Mouse (Mus musculus) left cerebral cortex, adult 11 months (tissue): Measurements from ENCODE around the gene Fam110c.
"Not testable (repeated sequence)": the region's sequence is repeated elsewhere in the genome, so short reads cannot be mapped to it uniquely, and the experiment has no call there.

Source experiments
- DNase-seq: peaks from one replicate; pipeline ENCODE4 v3.0.0; 2022; ENCODE audit warnings: low spot score

Gene Fam110c

GRCm38 (mm10) chr12:31073412-31074354 is at the start of gene Fam110c:
Gene Fam110c, plus strand, starts transcription at chr12:31073861.
- DNase-seq: no peak

- DNase-seq: no peak
These were observed 47.2 kb upstream of the Fam110c start for GRCm38 (mm10) chr12:31026423-31026822.

GRCm38 (mm10) chr12:31052066-31052465 is 21.6 kb upstream of the Fam110c start:
- no peak for DNase-seq

- DNase-seq: no peak
These were observed 17.3 kb upstream of the Fam110c start for GRCm38 (mm10) chr12:31056291-31056864.

- no peak for DNase-seq
These were observed 14.2 kb upstream of the Fam110c start for GRCm38 (mm10) chr12:31059393-31059853.

- no peak for DNase-seq
These were observed 13.4 kb upstream of the Fam110c start for GRCm38 (mm10) chr12:31060245-31060644.

- DNase-seq: no peak
These were observed 2.4 kb upstream of the Fam110c start for GRCm38 (mm10) chr12:31071222-31071621.

- not testable (repeated sequence) for DNase-seq
These were observed 710 bp downstream of the Fam110c start for GRCm38 (mm10) chr12:31074355-31074786.

GRCm38 (mm10) chr12:31074839-31075538 is 1.3 kb downstream of the Fam110c start:
- DNase-seq: no peak

- DNase-seq: no peak
These were observed 3.4 kb downstream of the Fam110c start for GRCm38 (mm10) chr12:31077020-31077419.

GRCm38 (mm10) chr12:31078030-31078429 is 4.4 kb downstream of the Fam110c start:
- no peak for DNase-seq

GRCm38 (mm10) chr12:31080352-31080751 is 6.7 kb downstream of the Fam110c start:
- no peak for DNase-seq

GRCm38 (mm10) chr12:31080890-31081554 is 7.4 kb downstream of the Fam110c start:
- DNase-seq: no peak

- DNase-seq: no peak
These were observed 9.3 kb downstream of the Fam110c start for GRCm38 (mm10) chr12:31083007-31083406.

- DNase-seq: no peak
These were observed 9.7 kb downstream of the Fam110c start for GRCm38 (mm10) chr12:31083407-31083806.

- DNase-seq: no peak
These were observed 13.4 kb downstream of the Fam110c start for GRCm38 (mm10) chr12:31087060-31087459.

GRCm38 (mm10) chr12:31090401-31090800 is 16.7 kb downstream of the Fam110c start:
- no peak for DNase-seq

- no peak for DNase-seq
These were observed 17.4 kb downstream of the Fam110c start for GRCm38 (mm10) chr12:31090882-31091640.

- no peak for DNase-seq
These were observed 18.8 kb downstream of the Fam110c start for GRCm38 (mm10) chr12:31092481-31092880.

- DNase-seq: no peak
These were observed 23.5 kb downstream of the Fam110c start for GRCm38 (mm10) chr12:31097185-31097584.

GRCm38 (mm10) chr12:31101190-31101589 is 27.5 kb downstream of the Fam110c start:
- no peak for DNase-seq
